Mouse (Mus musculus) embryonic facial prominence, embryonic 13.5 days (tissue): ENCODE measurements around the gene Eaf1. TPM values are rescaled to one million over a fixed set of nuclear protein-coding genes. Genes with fewer than 3 reads are reported as not detected.

Experiments
- ATAC-seq: fragments of 200-750 bp; cut with Nextera tagmentation; 2 replicates; pipeline ENCODE4 v1.8.0; 2017; ENCODE audit warnings: low read depth; ENCODE audit not compliant: insufficient number of reproducible peaks, insufficient read depth, low FRiP score, low TSS enrichment
- H3K27ac ChIP-seq: fragments of 300-500 bp; sonication (generic); 2 replicates; pipeline ENCODE4 v1.5.1; 2015; ENCODE audit warnings: moderate library complexity, mild to moderate bottlenecking, inconsistent platforms
- H3K27me3 ChIP-seq: fragments of 300-500 bp; sonication (generic); 2 replicates; pipeline ENCODE4 v1.6.1; 2015; ENCODE audit warnings: mild to moderate bottlenecking, inconsistent platforms
- H3K36me3 ChIP-seq: fragments of 300-500 bp; sonication (generic); 2 replicates; pipeline ENCODE4 v1.6.1; 2015; ENCODE audit warnings: mild to moderate bottlenecking, inconsistent platforms
- H3K4me1 ChIP-seq: fragments of 300-500 bp; sonication (generic); 2 replicates; pipeline ENCODE4 v1.6.1; 2015; ENCODE audit warnings: inconsistent platforms
- H3K4me2 ChIP-seq: fragments of 300-500 bp; sonication (generic); 2 replicates; pipeline ENCODE4 v1.6.1; 2015; ENCODE audit warnings: moderate library complexity, mild to moderate bottlenecking, inconsistent platforms
- H3K4me3 ChIP-seq: fragments of 300-500 bp; sonication (generic); 2 replicates; pipeline ENCODE4 v1.5.1; 2015; ENCODE audit warnings: mild to moderate bottlenecking, inconsistent platforms
- H3K9ac ChIP-seq: fragments of 300-500 bp; sonication (generic); 2 replicates; pipeline ENCODE4 v1.6.1; 2015; ENCODE audit warnings: mild to moderate bottlenecking, inconsistent platforms
- H3K9me3 ChIP-seq: fragments of 300-500 bp; sonication (generic); 2 replicates; pipeline ENCODE4 v1.6.1; 2016; ENCODE audit warnings: inconsistent platforms
- WGBS: fragments of 180-500 bp; shearing (Covaris S2); methylation state at CpG from one replicate; pipeline ENCODE4 v1.1.7; 2015; ENCODE audit warnings: mixed read lengths; 5-methylcytosine and 5-hydroxymethylcytosine counted together
- polyA plus RNA-seq: library from polyadenylated mRNA; unstranded; fragments of >200 nt; fragmentation: Nextera tagmentation; extraction: Ambion mirVana; gene quantifications from 2 replicates; pipeline ENCODE4 v1.2.1, GENCODE M21; 2015

The Eaf1 gene
- polyA plus RNA-seq, 1 experiment from 2014 or later = 24.9 TPM

- ATAC-seq = no peak
- Histone ChIP-seq H3K27me3 (no peaks in the 10 kb centered on the region), H3K36me3 (peaks cover 49% of the 10 kb centered on the region), H3K4me2 (no peak overlapping the region), H3K9me3 (peaks cover 8% of the 10 kb centered on the region), H3K4me1 (no peaks in the 10 kb centered on the region), H3K4me3 (no peak overlapping the region), H3K9ac (no peak overlapping the region), H3K27ac (no peak overlapping the region)
- WGBS = 88% methylated on average over 3 of the region's 3 CpGs
Measured at GRCm38 (mm10) chr14:31510322-31510721, 16.1 kb downstream of the Eaf1 start.

DNA sequence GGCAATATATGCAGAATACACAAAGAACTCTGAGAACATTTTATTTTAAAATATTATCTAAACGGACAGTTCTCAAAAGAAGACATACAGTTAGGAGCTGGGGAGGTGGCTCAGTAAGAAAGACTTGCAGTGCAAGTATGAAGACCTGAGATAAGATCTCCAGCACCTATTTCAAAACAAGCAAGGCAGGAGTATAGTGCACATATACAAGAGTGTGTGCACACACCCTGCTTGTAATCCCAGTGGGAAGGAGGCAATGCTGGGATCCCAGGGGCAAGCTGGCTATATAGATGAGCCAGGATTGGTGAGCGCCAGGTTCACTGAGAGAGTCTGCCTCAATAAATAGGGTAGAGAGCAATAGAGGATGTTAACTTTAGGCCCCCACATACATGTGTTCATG lies 21.7 kb downstream of the Eaf1 start:
- H3K4me3 ChIP-seq = no peak overlapping the region
- H3K4me2 ChIP-seq = no peak overlapping the region
- no peaks in the 10 kb centered on the region for H3K4me1 ChIP-seq
- H3K27ac ChIP-seq = no peak overlapping the region
- H3K27me3 ChIP-seq = no peaks in the 10 kb centered on the region
- 0 out of 2 replicates have a peak, but pooled peaks cover 1% of the 10 kb centered on the region for H3K36me3 ChIP-seq
- WGBS = 90% methylated on average over 2 of the region's 2 CpGs
- H3K9ac ChIP-seq = no peak overlapping the region
- H3K9me3 ChIP-seq = peaks cover 8% of the 10 kb centered on the region
- ATAC-seq = no peak

- H3K4me1 ChIP-seq = no peaks in the 10 kb centered on the region
- 33% methylated on average over 3 of the region's 3 CpGs for WGBS
- no peak overlapping the region for H3K9ac ChIP-seq
- H3K27me3 ChIP-seq = no peaks in the 10 kb centered on the region
- no peaks in the 10 kb centered on the region for H3K36me3 ChIP-seq
- no peak for ATAC-seq
- no peak overlapping the region for H3K4me2 ChIP-seq
- H3K27ac ChIP-seq = no peak overlapping the region
- H3K4me3 ChIP-seq = no peak overlapping the region
- H3K9me3 ChIP-seq = peaks cover 6% of the 10 kb centered on the region
Measured at GRCm38 (mm10) chr14:31519165-31519564, 25.0 kb downstream of the Eaf1 start.

- no peaks in the 10 kb centered on the region for H3K27me3 ChIP-seq
- no peak overlapping the region for H3K9ac ChIP-seq
- no peak overlapping the region for H3K4me3 ChIP-seq
- no peak overlapping the region for H3K4me2 ChIP-seq
- H3K27ac ChIP-seq = no peak overlapping the region
- no peaks in the 10 kb centered on the region for H3K4me1 ChIP-seq
- H3K9me3 ChIP-seq = no peaks in the 10 kb centered on the region
- WGBS = 78% methylated on average over 2 of the region's 2 CpGs
- no peak for ATAC-seq
- H3K36me3 ChIP-seq = no peaks in the 10 kb centered on the region
Measured at GRCm38 (mm10) chr14:31521318-31521717, 27.1 kb downstream of the Eaf1 start.

- no peak overlapping the region for H3K4me3 ChIP-seq
- H3K4me1 ChIP-seq = no peaks in the 10 kb centered on the region
- H3K27ac ChIP-seq = no peak overlapping the region
- no peaks in the 10 kb centered on the region for H3K36me3 ChIP-seq
- H3K27me3 ChIP-seq = no peaks in the 10 kb centered on the region
- ATAC-seq = no peak
- no peak overlapping the region for H3K9ac ChIP-seq
- 69% methylated on average over 7 of the region's 7 CpGs for WGBS
- H3K9me3 ChIP-seq = no peaks in the 10 kb centered on the region
- H3K4me2 ChIP-seq = no peak overlapping the region
Measured at GRCm38 (mm10) chr14:31525040-31525810, 31.0 kb downstream of the Eaf1 start.

GRCm38 (mm10) chr14:31530847-31531246 lies 36.6 kb downstream of the Eaf1 start:
- WGBS = 88% methylated on average over 4 of the region's 4 CpGs
- no peak overlapping the region; the same call in 1 of the 2 replicates for H3K27ac ChIP-seq
- no peak for ATAC-seq

DNA sequence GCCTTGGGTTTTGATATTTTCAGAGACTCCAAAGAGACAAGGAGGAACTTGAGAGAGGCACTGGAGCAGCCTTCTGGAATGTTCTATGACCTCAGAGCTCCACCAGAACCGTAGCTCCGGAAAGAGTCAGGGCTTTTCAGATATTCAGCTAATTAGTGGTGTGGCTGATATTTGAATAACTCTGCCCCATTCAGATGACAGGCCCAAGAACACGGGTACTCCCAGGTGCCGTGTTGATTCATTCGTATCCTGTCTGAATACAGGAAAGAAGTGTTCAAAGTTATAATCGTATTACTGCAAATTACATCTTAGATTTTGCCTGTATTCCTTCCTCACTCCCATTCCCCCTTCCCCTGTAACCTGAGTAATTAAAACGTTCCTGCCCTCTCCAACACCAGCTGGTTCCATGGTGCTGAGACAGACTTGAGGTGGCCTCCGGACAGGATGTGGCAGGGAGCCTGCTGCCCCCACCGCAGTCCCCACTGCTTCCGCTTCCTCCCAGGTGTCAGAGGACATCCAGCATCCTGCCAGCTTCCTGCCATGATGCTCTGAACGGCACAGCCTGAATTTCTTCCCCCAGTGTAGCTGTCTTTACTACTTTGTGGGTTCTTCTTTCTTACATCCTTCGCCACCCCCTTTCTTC lies 37.4 kb downstream of the Eaf1 start:
- H3K27ac ChIP-seq = peak overlapping the region; percentile 49
- peak overlapping the region; percentile 39 for H3K4me2 ChIP-seq
- no peaks in the 10 kb centered on the region for H3K27me3 ChIP-seq
- no peak for ATAC-seq
- no peak overlapping the region for H3K4me3 ChIP-seq
- H3K36me3 ChIP-seq = no peaks in the 10 kb centered on the region
- WGBS = 34% methylated on average over 12 of the region's 12 CpGs
- no peak overlapping the region for H3K9ac ChIP-seq
- H3K9me3 ChIP-seq = no peaks in the 10 kb centered on the region
- H3K4me1 ChIP-seq = peaks cover 18% of the 10 kb centered on the region

More at GRCm38 (mm10) chr14:31530847-31531246, 36.6 kb downstream of the Eaf1 start:
- no peaks in the 10 kb centered on the region for H3K36me3 ChIP-seq
- H3K9me3 ChIP-seq = no peaks in the 10 kb centered on the region
- no peak overlapping the region for H3K4me2 ChIP-seq
- H3K4me3 ChIP-seq = no peak overlapping the region
- H3K27me3 ChIP-seq = no peaks in the 10 kb centered on the region
- H3K9ac ChIP-seq = no peak overlapping the region
- peaks cover 18% of the 10 kb centered on the region for H3K4me1 ChIP-seq

GRCm38 (mm10) chr14:31532656-31533055 lies 38.5 kb downstream of the Eaf1 start:
- Histone ChIP-seq H3K9me3 (no peaks in the 10 kb centered on the region), H3K27me3 (no peaks in the 10 kb centered on the region), H3K9ac (no peak overlapping the region), H3K4me2 (no peak overlapping the region), H3K36me3 (no peaks in the 10 kb centered on the region), H3K27ac (peak overlapping the region; percentile 49), H3K4me3 (no peak overlapping the region), H3K4me1 (peaks cover 18% of the 10 kb centered on the region)
- 45% methylated on average over 3 of the region's 3 CpGs for WGBS
- no peak for ATAC-seq

- Histone ChIP-seq H3K9me3 (no peaks in the 10 kb centered on the region), H3K4me1 (peaks cover 8% of the 10 kb centered on the region), H3K9ac (no peak overlapping the region), H3K27me3 (no peaks in the 10 kb centered on the region), H3K4me2 (no peak overlapping the region), H3K27ac (no peak overlapping the region), H3K36me3 (no peaks in the 10 kb centered on the region), H3K4me3 (no peak overlapping the region)
- 75% methylated on average over 6 of the region's 6 CpGs for WGBS
- no peak for ATAC-seq
Measured at GRCm38 (mm10) chr14:31537298-31537697, 43.1 kb downstream of the Eaf1 start.

GRCm38 (mm10) chr14:31543885-31544442 lies 49.8 kb downstream of the Eaf1 start:
- no peaks in the 10 kb centered on the region for H3K36me3 ChIP-seq
- no peak overlapping the region for H3K4me2 ChIP-seq
- H3K4me1 ChIP-seq = no peaks in the 10 kb centered on the region
- H3K27me3 ChIP-seq = no peaks in the 10 kb centered on the region
- no peaks in the 10 kb centered on the region for H3K9me3 ChIP-seq
- H3K4me3 ChIP-seq = no peak overlapping the region
- H3K9ac ChIP-seq = no peak overlapping the region
- H3K27ac ChIP-seq = no peak overlapping the region
- 78% methylated on average over 11 of the region's 11 CpGs for WGBS
- ATAC-seq = no peak

DNA sequence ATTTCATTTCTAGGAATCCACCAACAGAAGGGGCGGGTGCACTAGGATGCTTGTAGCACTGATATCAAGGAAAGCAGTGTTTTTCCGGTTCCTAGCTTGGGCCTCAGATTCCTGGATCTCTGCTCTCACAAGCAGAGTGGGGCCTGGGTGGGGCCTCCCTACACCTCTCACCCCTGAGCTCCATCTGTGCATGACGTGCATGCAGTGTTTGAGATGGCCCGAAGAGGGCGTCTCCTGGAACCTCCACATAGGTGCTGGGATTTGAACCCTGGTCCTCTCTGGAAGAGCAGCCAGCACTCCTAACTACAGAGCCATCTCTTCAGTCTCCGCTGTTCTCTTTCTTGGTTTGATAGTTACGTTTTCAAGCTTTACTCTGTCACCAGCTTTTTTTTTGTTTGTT lies 60.8 kb downstream of the Eaf1 start:
- Histone ChIP-seq H3K4me3 (no peak overlapping the region), H3K27me3 (no peaks in the 10 kb centered on the region), H3K36me3 (no peaks in the 10 kb centered on the region), H3K4me1 (peaks cover 7% of the 10 kb centered on the region; the same call in 1 of the 2 replicates), H3K4me2 (no peak overlapping the region), H3K27ac (no peak overlapping the region), H3K9me3 (no peaks in the 10 kb centered on the region), H3K9ac (no peak overlapping the region)
- WGBS = 83% methylated on average over 7 of the region's 7 CpGs
- no peak for ATAC-seq

GRCm38 (mm10) chr14:31555963-31556434 lies 61.8 kb downstream of the Eaf1 start:
- Histone ChIP-seq H3K4me2 (no peak overlapping the region), H3K27ac (no peak overlapping the region), H3K9ac (no peak overlapping the region), H3K9me3 (no peaks in the 10 kb centered on the region), H3K36me3 (no peaks in the 10 kb centered on the region), H3K4me3 (no peak overlapping the region), H3K27me3 (no peaks in the 10 kb centered on the region), H3K4me1 (peaks cover 7% of the 10 kb centered on the region; the same call in 1 of the 2 replicates)
- ATAC-seq = no peak
- WGBS = 66% methylated on average over 14 of the region's 14 CpGs
